8 mouse cellular contexts compared by ENCODE assay signal in genomic region chr2:116075902-116076301, GRCm38 (mm10). TPM values are rescaled to one million over a fixed set of nuclear protein-coding genes. Genes with fewer than 3 reads are reported as not detected.
A peak's percentile ranks its signal among the peaks of the same experiment; 100 is the strongest.
DNase-seq lines count a peak whose midpoint lies in the region; ATAC-seq and TF ChIP-seq lines count a peak whose summit lies in the region.

No protein-coding gene starts in this region.

- intact Hi-C loops in gastrocnemius, adult 2 months (cut with DNase I), result no loop called here

- under 1% methylated on average over 23 of the region's 23 CpGs for WGBS in lung, embryonic 15.5 days
- WGBS in stomach, embryonic 14.5 days, result 0% methylated on average over 23 of the region's 23 CpGs

- H3K27me3 ChIP-seq in lung, embryonic 15.5 days, result peaks cover 48% of the 10 kb centered on the region
- H3K27me3 ChIP-seq in stomach, embryonic 14.5 days (ENCODE audit: control insufficient read depth, insufficient read depth, low read length), result no peaks in the 10 kb centered on the region

- 0 out of 2 replicates have a peak, but pooled peaks have one; percentile 8 for ATAC-seq in granulocyte monocyte progenitor cell, adult 5-6 weeks (replicated peaks; ENCODE audit: poor library complexity, severe bottlenecking)
- 0 out of 2 replicates have a peak, but pooled peaks have one; percentile 52 for ATAC-seq in lung, embryonic 15.5 days (ENCODE audit: borderline replicate concordance, extremely low read depth, low FRiP score, low TSS enrichment)
- peak; percentile 79 for ATAC-seq in stomach, embryonic 14.5 days (ENCODE audit: insufficient number of reproducible peaks, insufficient read depth, low FRiP score, low read depth)

- peak overlapping the region; percentile 27 for H3K9ac ChIP-seq in lung, embryonic 15.5 days
- peak overlapping the region; percentile 47; the same call in 1 of the 2 replicates for H3K9ac ChIP-seq in stomach, embryonic 14.5 days (replicated peaks; ENCODE audit: low read depth, low read length)

- peak overlapping the region; percentile 80 for H3K4me2 ChIP-seq in lung, embryonic 15.5 days
- peak overlapping the region; percentile 64 for H3K4me2 ChIP-seq in stomach, embryonic 14.5 days (replicated peaks; ENCODE audit: low read depth, low read length)

- H3K4me1 ChIP-seq in lung, embryonic 15.5 days, result peaks cover 9% of the 10 kb centered on the region
- H3K4me1 ChIP-seq in stomach, embryonic 14.5 days (ENCODE audit: control insufficient read depth, insufficient read depth, low read length), result peaks cover 8% of the 10 kb centered on the region; the same call in 1 of the 2 replicates

- H3K27ac ChIP-seq in gastrocnemius, adult 2 months, result no peak overlapping the region
- H3K27ac ChIP-seq in lung, embryonic 15.5 days, result no peak overlapping the region
- H3K27ac ChIP-seq in stomach, embryonic 14.5 days (ENCODE audit: low read length), result peak overlapping the region; percentile 66; the same call in 1 of the 2 replicates

- H3K4me3 ChIP-seq in gastrocnemius, adult 2 months, result peak overlapping the region; percentile 69
- H3K4me3 ChIP-seq in lung, embryonic 15.5 days, result peak overlapping the region; percentile 55
- H3K4me3 ChIP-seq in stomach, embryonic 14.5 days (ENCODE audit: low read depth, low read length), result peak overlapping the region; percentile 33

- no peak for TF ChIP-seq CTCF in gastrocnemius, adult 2 months (IDR thresholded peaks at IDR 0.05)

- peak; percentile 45 for DNase-seq in gastrocnemius, adult 2 months
- no peak for DNase-seq in gastrocnemius, adult 8-10 months (ENCODE audit: low spot score in 2 of 2)
- DNase-seq in brain, adult 2 months (ENCODE audit: low read depth, low spot score), result peak; percentile 53
- peak; percentile 71 for DNase-seq in kidney, adult 18-20 months
- no peak for DNase-seq in spleen, postnatal 14 days (ENCODE audit: low spot score in 2 of 2)

- no peaks in the 10 kb centered on the region for H3K36me3 ChIP-seq in lung, embryonic 15.5 days
- no peaks in the 10 kb centered on the region for H3K36me3 ChIP-seq in stomach, embryonic 14.5 days (ENCODE audit: control insufficient read depth, insufficient read depth, low read length)

- no peaks in the 10 kb centered on the region for H3K9me3 ChIP-seq in lung, embryonic 15.5 days
- H3K9me3 ChIP-seq in stomach, embryonic 14.5 days (ENCODE audit: control insufficient read depth, low read depth, low read length), result no peaks in the 10 kb centered on the region

RNA-seq across cellular contexts. Expression of gene Meis2, which starts 10.3 kb away (rescaled TPM):
- total RNA-seq in gastrocnemius, adult 2 months (2021), result 1 to 10 TPM in 1 of 2 experiments, under 1 TPM in 1; 0.84 to 1.3 TPM
- 1 to 10 TPM in 2 of 4 experiments, under 1 TPM in 2; 0.56 to 1.9 (median 1.00) TPM for total RNA-seq in gastrocnemius, adult 8-10 months (2022)
- not detected in 2 replicates for total RNA-seq in granulocyte monocyte progenitor cell, adult 5-6 weeks (2014; fragmentation: Nextera tagmentation)
- total RNA-seq in granulocyte monocyte progenitor cell, adult 5-6 weeks (2017), result not detected in 2 replicates
- 24.4 and 25.8 TPM in 2 replicates for polyA plus RNA-seq in lung, embryonic 15.5 days (2015; fragmentation: Nextera tagmentation; extraction: Ambion mirVana)
- polyA plus RNA-seq in stomach, embryonic 14.5 days (2014; fragmentation: Nextera tagmentation; extraction: Ambion mirVana), result 85.0 and 86.3 TPM in 2 replicates

Comparison
In these comparisons a context has a peak if more than half of its experiments do, and no peak if none do; other contexts are left out.
1. DNase-seq: peak in gastrocnemius, adult 2 months (single experiment), brain, adult 2 months (single experiment) and kidney, adult 18-20 months (single experiment); none in gastrocnemius, adult 8-10 months (0 of 2) and spleen, postnatal 14 days (0 of 2).
2. ATAC-seq: peak in every context shown above with its lines; median percentile 79 in stomach, embryonic 14.5 days; 52 in lung, embryonic 15.5 days; 8 in granulocyte monocyte progenitor cell, adult 5-6 weeks.
3. Peak in every context shown above with its lines, with median percentiles within 50 percentile points of each other: H3K4me3 ChIP-seq.